Mouse (Mus musculus): ENCODE measurements around the gene Snx1.

DNA sequence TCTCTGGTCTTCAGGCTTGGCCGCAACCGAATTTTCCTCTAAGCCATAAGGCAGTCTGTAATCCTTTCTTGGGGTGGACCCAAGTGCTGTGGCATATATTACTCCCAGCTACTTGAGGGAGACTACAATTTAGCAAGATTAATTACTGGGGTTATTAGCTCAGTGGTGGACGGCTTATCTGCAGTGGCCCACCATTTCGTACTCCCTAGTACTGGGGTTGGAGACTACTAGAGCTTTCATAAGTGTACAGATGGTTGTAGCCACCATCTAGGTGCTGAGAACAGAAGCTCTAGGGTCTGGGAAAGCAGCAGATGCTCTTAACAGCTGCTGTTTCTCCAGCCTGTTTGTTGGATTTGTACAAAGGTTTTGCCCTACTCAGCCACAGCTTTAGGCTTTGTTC, 65.4 kb downstream of the Snx1 start:
- TF ChIP-seq CHD2 (IDR thresholded peaks at IDR 0.05; ENCODE audit: low read depth, low read length) (no peak), MAFK (IDR thresholded peaks at IDR 0.05; ENCODE audit: insufficient read depth, low read depth, low read length) (no peak), ZNF384 (IDR thresholded peaks at IDR 0.05; ENCODE audit: low read depth, low read length) (no peak)

Measured in ES-E14 (cell line).